Comparison of ENCODE assay signal across 8 mouse cellular contexts in the genomic region with DNA sequence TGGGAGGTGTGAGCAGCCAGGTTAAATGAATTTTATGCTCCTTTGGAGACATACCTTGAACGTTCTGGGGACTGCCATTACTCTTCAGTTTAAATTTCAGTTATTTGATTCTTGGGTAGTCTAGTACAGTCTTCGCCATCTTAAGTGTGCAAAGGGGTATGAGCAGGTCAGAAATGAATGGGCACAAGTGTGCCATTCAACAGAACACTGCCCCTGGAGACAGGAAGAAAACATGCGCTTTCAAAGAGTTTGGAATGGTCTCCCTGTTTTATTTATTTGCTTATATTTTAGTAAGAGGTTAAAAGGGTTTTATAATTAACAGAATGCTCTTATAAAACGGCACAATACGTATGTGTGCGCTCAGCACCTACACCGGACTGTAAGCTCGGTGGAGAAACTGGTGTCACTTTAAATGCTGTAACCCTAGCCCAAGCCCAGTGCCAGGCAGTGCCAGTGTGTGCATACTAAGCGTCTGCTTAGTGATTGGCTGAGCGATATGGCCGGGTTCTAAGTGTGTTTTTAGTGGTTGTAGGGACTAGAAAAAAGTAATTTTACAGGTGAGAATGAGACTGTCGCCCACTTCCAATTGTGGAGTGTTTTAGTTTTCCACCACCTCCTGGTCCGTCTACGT. TPM values are rescaled to one million over a fixed set of nuclear protein-coding genes. Genes with fewer than 3 reads are reported as not detected.
DNase-seq lines count a peak whose midpoint lies in the region; ATAC-seq and TF ChIP-seq lines count a peak whose summit lies in the region.

No protein-coding gene starts in this region.

- H3K4me1 ChIP-seq in lung, embryonic 15.5 days: peaks cover 35% of the 10 kb centered on the region
- peaks cover 22% of the 10 kb centered on the region for H3K4me1 ChIP-seq in forebrain, embryonic 12.5 days
- peaks cover 26% of the 10 kb centered on the region for H3K4me1 ChIP-seq in kidney, adult 2 months (ENCODE audit: control insufficient read depth, insufficient read depth, low read length)
- H3K4me1 ChIP-seq in midbrain, embryonic 15.5 days: peaks cover 24% of the 10 kb centered on the region

- TF ChIP-seq CTCF in kidney, adult 2 months (conservative IDR thresholded peaks at IDR 0.05; ENCODE audit: insufficient read depth, insufficient read length, low read depth, low read length): no peak

- no peak for TF ChIP-seq POLR2A in kidney, adult 2 months (IDR thresholded peaks at IDR 0.05; ENCODE audit: low read depth, low read length)

- H3K27ac ChIP-seq in lung, embryonic 15.5 days: peak overlapping the region; percentile 77; the same call in 1 of the 2 replicates
- H3K27ac ChIP-seq in forebrain, embryonic 12.5 days: no peak overlapping the region
- H3K27ac ChIP-seq in kidney, adult 2 months (ENCODE audit: insufficient read depth, low read depth, low read length): peak overlapping the region; percentile 6; the same call in 1 of the 2 replicates
- H3K27ac ChIP-seq in midbrain, embryonic 15.5 days: peak overlapping the region; percentile 88; the same call in 1 of the 2 replicates

- H3K4me3 ChIP-seq in lung, embryonic 15.5 days: peak overlapping the region; percentile 92
- peak overlapping the region; percentile 86 for H3K4me3 ChIP-seq in forebrain, embryonic 12.5 days (replicated peaks)
- H3K4me3 ChIP-seq in kidney, adult 2 months (ENCODE audit: insufficient read depth, low read depth, low read length): 0 out of 2 replicates have a peak overlapping the region, but pooled peaks have one; percentile 60
- H3K4me3 ChIP-seq in midbrain, embryonic 15.5 days: peak overlapping the region; percentile 80

- H3K4me2 ChIP-seq in lung, embryonic 15.5 days: peak overlapping the region; percentile 93
- H3K4me2 ChIP-seq in forebrain, embryonic 12.5 days: peak overlapping the region; percentile 88
- peak overlapping the region; percentile 83 for H3K4me2 ChIP-seq in midbrain, embryonic 15.5 days

- H3K36me3 ChIP-seq in lung, embryonic 15.5 days: no peaks in the 10 kb centered on the region
- no peaks in the 10 kb centered on the region for H3K36me3 ChIP-seq in forebrain, embryonic 12.5 days (replicated peaks)
- H3K36me3 ChIP-seq in kidney, adult 2 months (ENCODE audit: control insufficient read depth, insufficient read depth, low read length): no peaks in the 10 kb centered on the region
- H3K36me3 ChIP-seq in midbrain, embryonic 15.5 days (replicated peaks): no peaks in the 10 kb centered on the region

- no peak overlapping the region for H3K9ac ChIP-seq in lung, embryonic 15.5 days
- no peak overlapping the region for H3K9ac ChIP-seq in forebrain, embryonic 12.5 days
- H3K9ac ChIP-seq in midbrain, embryonic 15.5 days: peak overlapping the region; percentile 90

- no peak for ATAC-seq in lung, embryonic 15.5 days (ENCODE audit: borderline replicate concordance, extremely low read depth, low FRiP score, low TSS enrichment)
- ATAC-seq in forebrain, embryonic 12.5 days (ENCODE audit: low FRiP score): no peak; the same call in 1 of the 2 replicates
- ATAC-seq in midbrain, embryonic 15.5 days (replicated peaks): no peak
- no peak for ATAC-seq in frontal cortex, adult (ENCODE audit: low TSS enrichment)

- WGBS in lung, embryonic 15.5 days: 36% methylated on average over 14 of the region's 14 CpGs
- 47% methylated on average over 14 of the region's 14 CpGs for WGBS in forebrain, embryonic 12.5 days
- WGBS in kidney, adult 2 months: 34% methylated on average over 14 of the region's 14 CpGs
- WGBS in midbrain, embryonic 15.5 days: 57% methylated on average over 14 of the region's 14 CpGs

- no peaks in the 10 kb centered on the region for H3K27me3 ChIP-seq in lung, embryonic 15.5 days
- 0 out of 2 replicates have a peak, but pooled peaks cover 8% of the 10 kb centered on the region for H3K27me3 ChIP-seq in forebrain, embryonic 12.5 days
- H3K27me3 ChIP-seq in kidney, adult 2 months (replicated peaks; ENCODE audit: control insufficient read depth, insufficient read depth, low read length): no peaks in the 10 kb centered on the region
- no peaks in the 10 kb centered on the region for H3K27me3 ChIP-seq in midbrain, embryonic 15.5 days (replicated peaks)

- H3K9me3 ChIP-seq in lung, embryonic 15.5 days: no peaks in the 10 kb centered on the region
- no peaks in the 10 kb centered on the region for H3K9me3 ChIP-seq in forebrain, embryonic 12.5 days
- H3K9me3 ChIP-seq in midbrain, embryonic 15.5 days: no peaks in the 10 kb centered on the region

- DNase-seq in lung, postnatal 25 days (ENCODE audit: low spot score): no peak
- DNase-seq in kidney, adult 2 months: peak; percentile 51
- no peak for DNase-seq in adrenal gland, postnatal 25 days
- DNase-seq in adrenal gland, postnatal 10 days: no peak

RNA-seq across cellular contexts. Expression of gene Gnptab, which starts 1.6 kb away (rescaled TPM):
- 16.2 and 17.8 TPM in 2 replicates for polyA plus RNA-seq in lung, embryonic 15.5 days (2015; fragmentation: Nextera tagmentation; extraction: Ambion mirVana)
- polyA plus RNA-seq in forebrain, embryonic 12.5 days (2016; fragmentation: Nextera tagmentation; extraction: Ambion mirVana): 12.8 and 13.1 TPM in 2 replicates
- polyA plus RNA-seq in kidney, adult 2 months (2012; rRNA removed): 12.6 and 12.8 TPM in 2 replicates
- polyA plus RNA-seq in midbrain, embryonic 15.5 days (2015; fragmentation: Nextera tagmentation; extraction: Ambion mirVana): 20.7 and 24.1 TPM in 2 replicates
- 29.8 and 38.2 TPM in 2 replicates for total RNA-seq in adrenal gland, postnatal 25 days (2021)
- 10 to 100 TPM; 20.0 to 33.8 TPM for total RNA-seq in adrenal gland, postnatal 10 days (2021)

RNA-seq across cellular contexts. Expression of gene Dram1, which starts 1.7 kb away (rescaled TPM):
- polyA plus RNA-seq in lung, embryonic 15.5 days (2015; fragmentation: Nextera tagmentation; extraction: Ambion mirVana): 71.7 and 81.0 TPM in 2 replicates
- 0.40 and 0.50 TPM in 2 replicates for polyA plus RNA-seq in forebrain, embryonic 12.5 days (2016; fragmentation: Nextera tagmentation; extraction: Ambion mirVana)
- polyA plus RNA-seq in kidney, adult 2 months (2012; rRNA removed): 16.4 and 18.5 TPM in 2 replicates
- 0.46 and 0.55 TPM in 2 replicates for polyA plus RNA-seq in midbrain, embryonic 15.5 days (2015; fragmentation: Nextera tagmentation; extraction: Ambion mirVana)
- total RNA-seq in adrenal gland, postnatal 25 days (2021): 7.4 and 7.9 TPM in 2 replicates
- total RNA-seq in adrenal gland, postnatal 10 days (2021): 1 to 10 TPM; 5.0 to 6.5 TPM

Comparison
In these comparisons a context has a peak if more than half of its experiments do, and no peak if none do; other contexts are left out.
1. RNA of gene Dram1, which starts 1.7 kb away (polyA plus RNA-seq): 71.7 to 81.0 TPM in lung, embryonic 15.5 days and 16.4 to 18.5 TPM in kidney, adult 2 months; 0.40 to 0.50 TPM in forebrain, embryonic 12.5 days and 0.46 to 0.55 TPM in midbrain, embryonic 15.5 days; every median in the first group is over 10 times any median in the second.
2. Peak in every context shown above with its lines, with median percentiles within 50 percentile points of each other: H3K4me2 ChIP-seq and H3K4me3 ChIP-seq.